Mouse (Mus musculus): ENCODE measurements around the gene Lgals4. TPM values are rescaled to one million over a fixed set of nuclear protein-coding genes. Genes with fewer than 3 reads are reported as not detected.
"Not testable (repeated sequence)": the region's sequence is repeated elsewhere in the genome, so short reads cannot be mapped to it uniquely, and the experiment has no call there.

The Lgals4 gene
- polyA plus RNA-seq, 1 experiment from 2014 or later = 3.3 TPM

DNA sequence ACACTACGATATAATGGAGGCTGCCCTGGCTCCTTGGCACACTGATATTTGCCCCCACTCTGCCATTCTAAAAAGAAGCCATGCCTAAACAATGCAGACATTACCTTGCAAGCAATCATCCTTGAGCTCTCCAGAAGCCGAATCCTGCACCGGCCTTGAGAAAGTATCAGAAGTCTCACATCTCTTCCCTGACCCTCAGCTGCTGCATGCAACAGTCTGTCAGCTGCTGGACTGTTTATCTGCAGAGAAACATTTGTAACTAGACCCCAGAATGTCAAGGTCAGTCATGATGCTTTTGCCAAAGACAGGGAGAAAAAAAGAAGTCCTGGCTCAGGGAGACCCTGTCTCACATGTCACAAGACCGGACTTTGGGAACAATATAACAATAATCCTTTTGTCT lies 42.4 kb downstream of the Lgals4 start:
- H3K27ac ChIP-seq (replicated peaks; ENCODE audit: low read depth, low read length) = no peak overlapping the region
- DNase-seq (no peak), ATAC-seq (ENCODE audit: low FRiP score, low TSS enrichment) (no peak)
- H3K9ac ChIP-seq (replicated peaks; ENCODE audit: low read length) = no peak overlapping the region
- H3K4me3 ChIP-seq (replicated peaks; ENCODE audit: low read depth, low read length) = no peak overlapping the region
- 77% methylated on average over 4 of the region's 4 CpGs for WGBS
- H3K27me3 ChIP-seq (ENCODE audit: control insufficient read depth, insufficient read depth, low read length) = no peaks in the 10 kb centered on the region
- no peaks in the 10 kb centered on the region for H3K36me3 ChIP-seq (ENCODE audit: control insufficient read depth, insufficient read depth, low read length)
- H3K4me1 ChIP-seq (ENCODE audit: control insufficient read depth, insufficient read depth, low read length) = no peaks in the 10 kb centered on the region
- H3K9me3 ChIP-seq (ENCODE audit: control insufficient read depth, low read length) = no peaks in the 10 kb centered on the region
- no peak overlapping the region for H3K4me2 ChIP-seq (ENCODE audit: low read length)

DNA sequence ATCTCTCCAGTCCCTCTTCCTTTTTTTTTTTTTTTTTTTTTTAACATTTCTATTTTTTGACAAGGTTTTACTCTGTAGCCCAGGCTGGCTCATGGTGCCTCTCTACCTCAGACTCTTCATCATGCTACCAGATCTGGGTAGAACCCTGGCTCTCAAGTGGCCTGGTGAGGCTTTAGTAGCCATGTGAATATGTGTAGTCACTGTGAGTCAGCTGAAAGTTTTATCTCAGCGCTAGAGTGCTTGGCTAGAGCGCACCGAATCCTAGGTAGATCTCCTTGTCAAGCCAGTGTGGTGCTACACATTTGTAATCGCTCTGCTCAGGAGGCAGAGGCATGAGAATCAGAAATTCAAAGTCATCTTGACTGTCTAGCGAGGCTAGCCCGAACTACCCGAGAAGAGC lies 43.5 kb downstream of the Lgals4 start:
- Histone ChIP-seq H3K27me3 (ENCODE audit: control insufficient read depth, insufficient read depth, low read length) (no peaks in the 10 kb centered on the region), H3K4me2 (ENCODE audit: low read length) (no peak overlapping the region), H3K4me1 (ENCODE audit: control insufficient read depth, insufficient read depth, low read length) (no peaks in the 10 kb centered on the region), H3K27ac (replicated peaks; ENCODE audit: low read depth, low read length) (no peak overlapping the region), H3K4me3 (replicated peaks; ENCODE audit: low read depth, low read length) (no peak overlapping the region), H3K9ac (replicated peaks; ENCODE audit: low read length) (no peak overlapping the region), H3K36me3 (ENCODE audit: control insufficient read depth, insufficient read depth, low read length) (no peaks in the 10 kb centered on the region), H3K9me3 (ENCODE audit: control insufficient read depth, low read length) (no peaks in the 10 kb centered on the region)
- ATAC-seq (ENCODE audit: low FRiP score, low TSS enrichment) (no peak), DNase-seq (no peak)
- 91% methylated on average over 7 of the region's 7 CpGs for WGBS

GRCm38 (mm10) chr7:28877856-28878255 lies 44.2 kb downstream of the Lgals4 start:
- Histone ChIP-seq H3K4me2 (ENCODE audit: low read length) (no peak overlapping the region), H3K9ac (replicated peaks; ENCODE audit: low read length) (no peak overlapping the region), H3K27ac (replicated peaks; ENCODE audit: low read depth, low read length) (no peak overlapping the region), H3K27me3 (ENCODE audit: control insufficient read depth, insufficient read depth, low read length) (no peaks in the 10 kb centered on the region), H3K36me3 (ENCODE audit: control insufficient read depth, insufficient read depth, low read length) (no peaks in the 10 kb centered on the region), H3K4me1 (ENCODE audit: control insufficient read depth, insufficient read depth, low read length) (no peaks in the 10 kb centered on the region), H3K9me3 (ENCODE audit: control insufficient read depth, low read length) (no peaks in the 10 kb centered on the region), H3K4me3 (replicated peaks; ENCODE audit: low read depth, low read length) (no peak overlapping the region)
- ATAC-seq (ENCODE audit: low FRiP score, low TSS enrichment) (no peak), DNase-seq (no peak)
- WGBS = 78% methylated on average over 4 of the region's 4 CpGs

GRCm38 (mm10) chr7:28879606-28880005 lies 46.0 kb downstream of the Lgals4 start:
- ATAC-seq (ENCODE audit: low FRiP score, low TSS enrichment) = no peak
- H3K4me1 ChIP-seq (ENCODE audit: control insufficient read depth, insufficient read depth, low read length) = no peaks in the 10 kb centered on the region
- DNase-seq = no peak
- H3K4me3 ChIP-seq (replicated peaks; ENCODE audit: low read depth, low read length) = no peak overlapping the region
- no peaks in the 10 kb centered on the region for H3K36me3 ChIP-seq (ENCODE audit: control insufficient read depth, insufficient read depth, low read length)
- H3K9ac ChIP-seq (replicated peaks; ENCODE audit: low read length) = no peak overlapping the region
- 78% methylated on average over 7 of the region's 7 CpGs for WGBS
- no peak overlapping the region for H3K4me2 ChIP-seq (ENCODE audit: low read length)
- no peaks in the 10 kb centered on the region for H3K9me3 ChIP-seq (ENCODE audit: control insufficient read depth, low read length)
- no peak overlapping the region for H3K27ac ChIP-seq (replicated peaks; ENCODE audit: low read depth, low read length)
- no peaks in the 10 kb centered on the region for H3K27me3 ChIP-seq (ENCODE audit: control insufficient read depth, insufficient read depth, low read length)

DNA sequence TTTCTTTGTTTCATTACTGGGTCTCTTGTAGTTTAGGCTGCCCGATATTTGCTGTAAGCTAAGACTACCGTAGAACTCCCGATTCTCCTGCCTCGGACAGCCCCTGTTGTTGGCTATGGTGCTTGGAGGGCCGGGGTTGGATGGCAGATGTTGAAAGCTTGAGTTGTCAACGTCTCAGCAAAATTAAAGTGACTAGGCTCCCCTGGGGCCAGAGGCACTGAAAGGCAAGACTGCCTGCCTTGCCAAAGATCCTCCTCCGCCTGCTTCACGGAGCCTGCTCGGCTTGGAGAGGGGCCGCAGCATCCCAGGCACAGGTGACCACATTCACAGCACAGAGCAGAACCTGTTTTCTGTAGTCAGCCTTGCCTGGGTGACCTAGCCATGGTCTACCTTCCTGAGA lies 46.9 kb downstream of the Lgals4 start:
- WGBS = 66% methylated on average over 10 of the region's 10 CpGs

DNA sequence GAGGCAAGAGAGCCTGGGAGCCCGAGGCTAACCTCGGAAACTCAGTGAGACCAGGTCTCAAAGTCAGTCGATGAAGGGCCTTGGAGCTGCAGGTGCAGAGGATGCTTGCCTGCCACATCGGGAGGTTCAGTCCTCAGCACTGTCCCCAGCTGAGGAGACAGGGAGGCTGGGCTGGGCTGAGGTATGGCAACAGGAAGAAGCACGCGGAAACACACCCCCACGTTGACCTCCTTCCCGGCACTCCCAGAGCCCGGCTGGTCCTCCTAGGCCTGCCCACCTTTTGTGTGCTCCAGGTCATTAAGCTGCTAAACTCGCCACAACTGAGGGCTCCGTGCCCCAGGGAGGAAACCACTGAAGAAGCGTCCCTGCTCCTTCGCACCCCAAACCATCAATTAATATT lies 47.5 kb downstream of the Lgals4 start, which contains the start of gene Capn12:
Capn12 (plus strand) TSS at position 224 of the 400 bp plus-strand sequence.
- Histone ChIP-seq H3K9ac (replicated peaks; ENCODE audit: low read length) (no peak within 1 kb of the TSS), H3K9me3 (ENCODE audit: control insufficient read depth, low read length) (no peaks in the 10 kb centered on the region), H3K36me3 (ENCODE audit: control insufficient read depth, insufficient read depth, low read length) (no peaks in the 10 kb centered on the region), H3K4me1 (ENCODE audit: control insufficient read depth, insufficient read depth, low read length) (no peaks in the 10 kb centered on the region), H3K27ac (replicated peaks; ENCODE audit: low read depth, low read length) (no peak within 1 kb of the TSS; the same call in 1 of the 2 replicates), H3K4me2 (ENCODE audit: low read length) (no peak within 1 kb of the TSS), H3K27me3 (ENCODE audit: control insufficient read depth, insufficient read depth, low read length) (no peaks in the 10 kb centered on the region), H3K4me3 (replicated peaks; ENCODE audit: low read depth, low read length) (no peak within 1 kb of the TSS)
- ATAC-seq (ENCODE audit: low FRiP score, low TSS enrichment) = no peak
- WGBS = 50% methylated on average over 13 of the region's 13 CpGs
- DNase-seq = no peak

More for the DNA sequence above, 46.9 kb downstream of the Lgals4 start:
- DNase-seq (peak; percentile 39), ATAC-seq (ENCODE audit: low FRiP score, low TSS enrichment) (no peak)
- H3K4me3 ChIP-seq (replicated peaks; ENCODE audit: low read depth, low read length) = no peak overlapping the region
- H3K9ac ChIP-seq (replicated peaks; ENCODE audit: low read length) = no peak overlapping the region
- H3K4me2 ChIP-seq (ENCODE audit: low read length) = no peak overlapping the region
- H3K27ac ChIP-seq (replicated peaks; ENCODE audit: low read depth, low read length) = no peak overlapping the region
- no peaks in the 10 kb centered on the region for H3K27me3 ChIP-seq (ENCODE audit: control insufficient read depth, insufficient read depth, low read length)
- no peaks in the 10 kb centered on the region for H3K9me3 ChIP-seq (ENCODE audit: control insufficient read depth, low read length)
- no peaks in the 10 kb centered on the region for H3K36me3 ChIP-seq (ENCODE audit: control insufficient read depth, insufficient read depth, low read length)
- no peaks in the 10 kb centered on the region for H3K4me1 ChIP-seq (ENCODE audit: control insufficient read depth, insufficient read depth, low read length)

DNA sequence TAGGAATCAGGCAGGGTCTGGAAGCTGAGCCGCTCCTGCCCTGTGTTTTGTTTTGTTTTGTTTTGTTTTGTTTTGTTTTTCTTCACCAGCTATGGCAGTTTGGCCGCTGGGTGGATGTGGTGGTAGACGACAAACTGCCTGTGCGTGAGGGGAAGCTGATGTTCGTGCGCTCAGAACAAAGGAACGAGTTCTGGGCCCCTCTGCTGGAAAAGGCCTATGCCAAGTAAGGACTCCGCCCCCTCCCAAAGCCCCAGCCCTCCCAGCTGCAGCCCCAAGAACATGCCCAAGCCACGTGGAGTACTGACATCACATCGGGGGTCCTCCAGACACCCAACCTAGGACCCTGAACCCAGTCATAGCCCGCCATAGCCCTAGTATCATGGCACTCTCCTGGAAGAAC lies 49.4 kb downstream of the Lgals4 start:
- WGBS = 74% methylated on average over 11 of the region's 11 CpGs
- H3K9ac ChIP-seq (replicated peaks; ENCODE audit: low read length) = no peak overlapping the region

GRCm38 (mm10) chr7:28883704-28884103 lies 50.0 kb downstream of the Lgals4 start:
- not testable (repeated sequence) for DNase-seq; ATAC-seq (ENCODE audit: low FRiP score, low TSS enrichment); H3K9ac ChIP-seq (replicated peaks; ENCODE audit: low read length); H3K27ac ChIP-seq (replicated peaks; ENCODE audit: low read depth, low read length); H3K4me2 ChIP-seq (ENCODE audit: low read length); H3K36me3 ChIP-seq (ENCODE audit: control insufficient read depth, insufficient read depth, low read length); H3K4me3 ChIP-seq (replicated peaks; ENCODE audit: low read depth, low read length); H3K4me1 ChIP-seq (ENCODE audit: control insufficient read depth, insufficient read depth, low read length); H3K9me3 ChIP-seq (ENCODE audit: control insufficient read depth, low read length)
- H3K27me3 ChIP-seq (ENCODE audit: control insufficient read depth, insufficient read depth, low read length) = peaks cover 16% of the 10 kb centered on the region
- WGBS = 88% methylated on average over 3 of the region's 4 CpGs

More for the DNA sequence above, 49.4 kb downstream of the Lgals4 start:
- H3K9me3 ChIP-seq (ENCODE audit: control insufficient read depth, low read length) = no peaks in the 10 kb centered on the region
- no peaks in the 10 kb centered on the region for H3K36me3 ChIP-seq (ENCODE audit: control insufficient read depth, insufficient read depth, low read length)
- ATAC-seq (ENCODE audit: low FRiP score, low TSS enrichment) (no peak), DNase-seq (no peak)
- no peak overlapping the region for H3K4me2 ChIP-seq (ENCODE audit: low read length)
- no peak overlapping the region for H3K27ac ChIP-seq (replicated peaks; ENCODE audit: low read depth, low read length)
- H3K27me3 ChIP-seq (ENCODE audit: control insufficient read depth, insufficient read depth, low read length) = peaks cover 9% of the 10 kb centered on the region; the same call in 1 of the 2 replicates
- no peaks in the 10 kb centered on the region for H3K4me1 ChIP-seq (ENCODE audit: control insufficient read depth, insufficient read depth, low read length)
- no peak overlapping the region for H3K4me3 ChIP-seq (replicated peaks; ENCODE audit: low read depth, low read length)

GRCm38 (mm10) chr7:28886486-28886885 lies 52.8 kb downstream of the Lgals4 start:
- H3K9ac ChIP-seq (replicated peaks; ENCODE audit: low read length) = no peak overlapping the region
- no peak overlapping the region for H3K4me2 ChIP-seq (ENCODE audit: low read length)
- H3K36me3 ChIP-seq (ENCODE audit: control insufficient read depth, insufficient read depth, low read length) = peaks cover 4% of the 10 kb centered on the region
- H3K4me1 ChIP-seq (ENCODE audit: control insufficient read depth, insufficient read depth, low read length) = peaks cover 3% of the 10 kb centered on the region; the same call in 1 of the 2 replicates
- ATAC-seq (ENCODE audit: low FRiP score, low TSS enrichment) = no peak
- H3K27ac ChIP-seq (replicated peaks; ENCODE audit: low read depth, low read length) = no peak overlapping the region
- no peak overlapping the region for H3K4me3 ChIP-seq (replicated peaks; ENCODE audit: low read depth, low read length)
- no peak for DNase-seq
- H3K9me3 ChIP-seq (ENCODE audit: control insufficient read depth, low read length) = no peaks in the 10 kb centered on the region
- WGBS = 26% methylated on average over 14 of the region's 14 CpGs
- peaks cover 27% of the 10 kb centered on the region for H3K27me3 ChIP-seq (ENCODE audit: control insufficient read depth, insufficient read depth, low read length)

All from midbrain, embryonic 14.5 days (tissue).